Mouse (Mus musculus): Measurements from ENCODE around the gene Haao. TPM values are rescaled to one million over a fixed set of nuclear protein-coding genes. Genes with fewer than 3 reads are reported as not detected.

The Haao gene
- polyA plus RNA-seq, 1 experiment from 2014 or later: 0.99 TPM

DNA sequence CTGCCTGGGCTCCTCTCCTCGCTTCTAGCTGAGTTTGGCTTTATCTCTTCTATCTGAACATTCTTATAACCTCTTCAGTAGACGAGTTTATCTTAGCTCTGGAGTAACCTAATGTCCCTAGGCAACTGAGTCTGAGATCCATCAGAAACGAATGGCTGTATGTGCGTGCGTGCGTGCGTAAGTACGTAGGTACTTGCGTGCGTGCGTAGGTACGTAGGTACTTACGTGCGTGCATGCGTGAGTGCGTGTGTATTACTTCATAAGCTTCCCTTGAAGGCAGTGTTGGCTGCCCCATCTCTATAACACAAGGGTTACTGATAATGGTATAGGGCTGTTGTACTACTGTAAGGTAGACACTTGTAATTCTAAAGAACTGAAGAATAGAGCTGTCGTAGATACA, 52.6 kb downstream of the Haao start:
- 97% methylated on average over 17 of the region's 17 CpGs for WGBS
- no peaks in the 10 kb centered on the region for H3K9me3 ChIP-seq (replicated peaks)
- H3K4me1 ChIP-seq: peaks cover 9% of the 10 kb centered on the region; the same call in 1 of the 2 replicates
- H3K36me3 ChIP-seq: peaks cover 17% of the 10 kb centered on the region
- H3K27me3 ChIP-seq (ENCODE audit: low read depth, poor library complexity, severe bottlenecking): no peaks in the 10 kb centered on the region
- H3K4me3 ChIP-seq: no peak overlapping the region
- DNase-seq (ENCODE audit: low spot score): no peak
- H3K27ac ChIP-seq: no peak overlapping the region

DNA sequence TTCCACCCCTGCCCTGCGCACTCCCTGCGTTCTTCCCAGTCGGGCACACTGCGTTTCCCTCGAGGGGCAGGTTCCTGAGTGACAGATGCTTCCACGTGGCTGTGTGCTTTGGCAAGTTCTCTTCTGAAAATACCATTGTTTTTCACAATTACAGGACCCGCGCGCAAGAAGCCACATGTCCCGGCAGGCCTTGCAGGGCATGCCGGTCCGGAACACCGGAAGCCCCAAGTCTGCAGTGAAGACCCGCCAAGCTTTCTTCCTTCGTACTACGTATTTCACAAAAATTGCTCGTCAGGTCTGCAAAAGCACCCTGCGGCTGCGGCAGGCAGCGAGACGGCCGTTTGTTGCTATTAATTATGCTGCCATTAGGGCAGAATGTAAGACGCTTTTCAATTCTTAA, 55.4 kb downstream of the Haao start:
- no peaks in the 10 kb centered on the region for H3K9me3 ChIP-seq (replicated peaks)
- H3K27me3 ChIP-seq (ENCODE audit: low read depth, poor library complexity, severe bottlenecking): no peaks in the 10 kb centered on the region
- no peak overlapping the region for H3K4me3 ChIP-seq
- peaks cover 9% of the 10 kb centered on the region; the same call in 1 of the 2 replicates for H3K4me1 ChIP-seq
- no peak for DNase-seq (ENCODE audit: low spot score)
- peaks cover 24% of the 10 kb centered on the region for H3K36me3 ChIP-seq
- WGBS: 75% methylated on average over 23 of the region's 23 CpGs
- H3K27ac ChIP-seq: 0 out of 2 replicates have a peak overlapping the region, but pooled peaks have one; percentile 42

DNA sequence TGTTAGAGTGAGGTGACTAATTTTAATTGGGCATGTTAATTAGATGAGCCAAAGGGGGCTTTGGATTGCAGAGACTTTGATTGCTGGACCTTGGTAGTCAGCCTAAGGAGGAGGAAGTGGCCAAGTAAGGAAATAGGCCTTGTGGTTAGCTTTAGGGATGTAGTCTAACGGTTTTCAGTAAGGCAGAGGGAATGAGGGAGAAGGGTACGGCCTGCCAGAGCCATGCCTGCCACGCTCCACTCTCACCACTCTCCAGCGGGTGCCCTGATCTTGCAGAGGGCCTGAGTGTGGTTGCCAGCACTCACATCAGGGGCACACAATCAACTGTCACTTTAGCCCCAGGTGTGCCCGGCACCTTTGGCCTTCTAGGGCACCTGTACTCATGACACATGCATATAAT, 57.6 kb downstream of the Haao start:
- Histone ChIP-seq H3K4me1 (peaks cover 9% of the 10 kb centered on the region; the same call in 1 of the 2 replicates), H3K27ac (no peak overlapping the region), H3K36me3 (peaks cover 30% of the 10 kb centered on the region), H3K9me3 (replicated peaks) (no peaks in the 10 kb centered on the region), H3K4me3 (no peak overlapping the region), H3K27me3 (ENCODE audit: low read depth, poor library complexity, severe bottlenecking) (no peaks in the 10 kb centered on the region)
- no peak for DNase-seq (ENCODE audit: low spot score)
- 84% methylated on average over 5 of the region's 5 CpGs for WGBS

DNA sequence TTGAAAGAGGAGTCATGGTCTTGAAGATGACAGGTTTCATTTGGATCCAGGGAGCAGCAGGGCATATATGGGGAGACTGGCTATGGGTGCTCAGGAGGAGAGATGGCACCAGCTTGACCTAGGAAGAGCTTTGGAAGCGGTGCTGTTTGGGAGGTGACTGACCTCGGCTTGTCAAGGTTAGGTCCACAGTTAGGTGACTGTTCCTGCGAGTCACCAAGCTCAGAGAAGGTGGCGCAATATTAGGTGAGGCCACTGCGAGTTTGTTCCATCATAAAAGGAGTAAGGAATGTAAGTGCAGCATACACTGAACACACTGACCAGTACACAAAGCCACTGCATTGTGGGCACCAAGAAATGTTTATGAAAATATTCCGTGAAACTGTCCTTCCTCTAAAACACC, 61.3 kb downstream of the Haao start:
- Histone ChIP-seq H3K9me3 (replicated peaks) (no peaks in the 10 kb centered on the region), H3K27me3 (ENCODE audit: low read depth, poor library complexity, severe bottlenecking) (no peaks in the 10 kb centered on the region), H3K27ac (no peak overlapping the region), H3K36me3 (peaks cover 36% of the 10 kb centered on the region), H3K4me1 (peaks cover 8% of the 10 kb centered on the region), H3K4me3 (no peak overlapping the region)
- 96% methylated on average over 6 of the region's 6 CpGs for WGBS
- no peak for DNase-seq (ENCODE audit: low spot score)

DNA sequence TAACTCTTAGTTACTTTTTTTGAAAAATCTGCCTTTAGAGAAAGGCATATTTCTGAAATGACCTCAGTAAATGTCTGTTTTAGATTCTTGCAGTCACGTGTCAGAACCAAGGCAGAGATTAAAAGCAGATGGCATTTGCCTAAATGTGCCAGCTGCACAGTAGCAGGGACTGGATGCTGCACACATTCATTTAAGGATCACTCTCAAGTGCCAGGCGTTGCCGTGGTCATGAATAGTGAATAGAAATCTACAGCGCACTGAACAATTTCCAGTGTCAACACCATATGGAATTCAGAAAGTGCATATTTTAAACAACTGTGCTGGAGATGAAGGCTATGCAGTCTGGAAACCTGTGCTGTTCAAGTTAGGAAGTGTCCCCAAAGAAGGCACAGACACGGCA, 65.0 kb downstream of the Haao start:
- Histone ChIP-seq H3K4me1 (peaks cover 8% of the 10 kb centered on the region), H3K4me3 (no peak overlapping the region), H3K27me3 (ENCODE audit: low read depth, poor library complexity, severe bottlenecking) (no peaks in the 10 kb centered on the region), H3K27ac (no peak overlapping the region), H3K36me3 (peaks cover 29% of the 10 kb centered on the region), H3K9me3 (replicated peaks) (no peaks in the 10 kb centered on the region)
- DNase-seq (ENCODE audit: low spot score): no peak
- WGBS: 70% methylated on average over 5 of the region's 5 CpGs

Other genes with a start within 250 kb of the Haao start
- gene Kcng3, start 216.1 kb downstream of the Haao start, polyA plus RNA-seq (2016; fragmentation: Nextera tagmentation; extraction: Ambion mirVana): not detected in 2 replicates
- 46.2 and 49.0 TPM in 2 replicates for gene Mta3, start 141.8 kb downstream of the Haao start, polyA plus RNA-seq (2016; fragmentation: Nextera tagmentation; extraction: Ambion mirVana)